Mouse (Mus musculus): Measurements from ENCODE around the gene Stox2. TPM values are rescaled to one million over a fixed set of nuclear protein-coding genes. Genes with fewer than 3 reads are reported as not detected.

The Stox2 gene
- polyA plus RNA-seq, 1 experiment from 2014 or later, result 33.5 TPM

DNA sequence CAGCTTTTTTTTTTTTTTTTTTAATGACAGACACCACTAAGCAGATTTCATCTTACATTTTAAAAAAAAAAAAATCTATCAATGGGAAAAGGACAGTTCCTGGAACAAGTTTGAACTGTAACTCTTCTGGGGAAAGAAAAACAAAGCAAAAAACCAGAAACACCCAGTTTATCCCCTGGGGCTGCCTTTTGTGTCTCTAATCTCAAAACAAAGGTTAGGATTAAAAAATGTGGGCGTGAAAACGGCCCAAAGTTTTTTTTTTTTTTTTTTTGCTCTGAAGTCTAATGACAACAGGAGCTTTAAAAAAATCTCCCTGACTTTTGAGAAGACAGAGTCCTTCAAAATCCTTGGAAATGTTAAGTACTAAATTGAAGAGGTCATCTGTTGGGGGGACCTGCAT is 125.5 kb downstream of the Stox2 start:
- H3K9me3 ChIP-seq, result no peaks in the 10 kb centered on the region
- no peak overlapping the region for H3K4me2 ChIP-seq
- H3K27ac ChIP-seq (replicated peaks), result no peak overlapping the region
- H3K27me3 ChIP-seq, result no peaks in the 10 kb centered on the region
- peaks cover 9% of the 10 kb centered on the region; the same call in 1 of the 2 replicates for H3K4me1 ChIP-seq (replicated peaks)
- ATAC-seq (ENCODE audit: low read depth), result no peak
- WGBS, result 41% methylated on average over 2 of the region's 2 CpGs
- H3K4me3 ChIP-seq, result no peak overlapping the region
- no peaks in the 10 kb centered on the region for H3K36me3 ChIP-seq
- no peak overlapping the region for H3K9ac ChIP-seq

DNA sequence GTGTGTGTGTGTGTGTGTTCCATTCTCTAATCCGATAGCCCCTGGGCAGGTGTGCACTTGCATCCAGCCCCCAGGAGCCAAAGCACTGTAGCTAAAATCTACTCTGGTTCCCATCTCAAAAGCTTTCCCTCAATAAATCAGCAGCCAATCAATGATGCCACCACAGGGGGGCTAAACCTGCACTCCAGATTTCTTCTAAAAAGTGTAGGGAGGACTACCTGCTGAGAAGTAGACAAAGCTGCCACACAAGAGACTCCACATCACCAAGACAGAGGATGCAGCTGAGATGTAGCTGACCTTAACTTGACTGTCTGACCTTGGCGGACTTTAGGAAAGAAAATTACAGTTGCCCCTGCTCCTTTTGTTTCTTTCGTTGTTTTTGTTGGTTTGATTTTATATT is 127.7 kb downstream of the Stox2 start:
- Histone ChIP-seq H3K4me1 (replicated peaks) (peaks cover 4% of the 10 kb centered on the region; the same call in 1 of the 2 replicates), H3K4me3 (no peak overlapping the region), H3K27ac (replicated peaks) (no peak overlapping the region), H3K36me3 (no peaks in the 10 kb centered on the region), H3K9ac (no peak overlapping the region), H3K9me3 (no peaks in the 10 kb centered on the region), H3K27me3 (no peaks in the 10 kb centered on the region), H3K4me2 (no peak overlapping the region)
- 39% methylated on average over 3 of the region's 3 CpGs for WGBS
- ATAC-seq (ENCODE audit: low read depth), result no peak

DNA sequence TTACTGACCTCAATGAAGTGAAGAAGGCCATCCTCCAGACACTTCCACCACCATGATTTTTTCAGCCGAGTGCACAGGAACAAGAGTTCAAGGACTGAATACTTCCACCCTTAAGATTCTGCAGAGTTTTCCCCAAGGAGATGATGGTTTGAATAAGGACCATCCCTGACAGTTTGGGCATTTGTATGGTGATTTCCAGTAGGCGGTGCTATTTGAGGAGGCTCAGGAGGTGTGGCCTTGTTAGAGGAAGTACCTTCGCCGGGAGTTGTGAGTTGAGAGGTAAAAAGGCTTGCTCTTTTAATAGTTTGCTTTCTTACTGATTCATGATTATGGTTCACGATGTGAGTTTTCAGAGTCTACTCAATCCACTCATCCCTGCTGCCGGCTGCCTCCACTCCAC is 138.0 kb downstream of the Stox2 start:
- no peak overlapping the region for H3K4me3 ChIP-seq
- 94% methylated on average over 6 of the region's 6 CpGs for WGBS
- no peaks in the 10 kb centered on the region for H3K4me1 ChIP-seq (replicated peaks)

DNA sequence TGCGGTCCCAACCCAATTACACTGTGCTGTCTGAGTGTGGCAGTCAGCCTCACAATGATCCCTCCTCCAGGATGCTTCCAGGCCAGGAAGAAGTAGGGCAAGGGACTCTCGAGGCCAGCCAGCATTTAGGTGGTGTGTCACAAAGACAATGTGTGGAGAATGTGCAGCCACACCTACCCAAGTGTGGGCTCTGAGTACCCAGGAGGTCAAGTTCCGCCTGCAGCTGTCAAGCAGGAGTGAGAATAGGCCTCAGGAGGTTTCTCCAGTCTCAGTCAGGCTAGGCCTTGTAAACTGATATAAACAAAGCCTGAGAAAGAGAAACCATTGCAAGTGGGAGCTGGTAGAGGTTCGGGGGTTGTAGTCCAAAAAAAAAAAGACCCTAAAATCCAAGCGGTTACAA is 139.8 kb downstream of the Stox2 start:
- Histone ChIP-seq H3K9ac (no peak overlapping the region), H3K4me2 (no peak overlapping the region), H3K4me1 (replicated peaks) (no peaks in the 10 kb centered on the region), H3K27ac (replicated peaks) (no peak overlapping the region), H3K27me3 (no peaks in the 10 kb centered on the region), H3K9me3 (no peaks in the 10 kb centered on the region), H3K4me3 (no peak overlapping the region), H3K36me3 (no peaks in the 10 kb centered on the region)
- no peak for ATAC-seq (ENCODE audit: low read depth)
- WGBS, result 83% methylated on average over 5 of the region's 5 CpGs

More for the DNA sequence above, 138.0 kb downstream of the Stox2 start:
- no peak overlapping the region for H3K27ac ChIP-seq (replicated peaks)
- no peak for ATAC-seq (ENCODE audit: low read depth)
- H3K27me3 ChIP-seq, result no peaks in the 10 kb centered on the region
- H3K36me3 ChIP-seq, result no peaks in the 10 kb centered on the region
- H3K4me2 ChIP-seq, result no peak overlapping the region
- H3K9me3 ChIP-seq, result no peaks in the 10 kb centered on the region
- no peak overlapping the region for H3K9ac ChIP-seq

DNA sequence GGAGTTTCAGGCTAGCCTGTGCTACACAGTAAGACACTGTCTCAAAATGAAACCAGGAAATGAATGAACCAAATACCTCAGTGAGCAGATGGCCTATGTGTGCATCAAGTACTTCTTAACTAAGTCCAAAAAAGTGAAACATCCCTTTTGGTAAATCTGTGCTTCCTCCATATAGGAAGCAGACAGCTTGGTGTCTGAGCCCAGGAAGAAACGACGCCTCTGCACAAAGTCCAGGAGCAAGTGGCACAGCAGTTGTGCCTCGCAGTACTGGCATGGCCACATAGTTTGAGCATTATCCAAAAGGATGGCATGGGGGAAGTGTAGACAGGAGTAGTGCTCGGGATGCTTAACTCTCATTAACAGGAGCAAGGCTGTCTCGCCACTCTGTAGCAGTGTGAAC is 140.3 kb downstream of the Stox2 start:
- H3K4me3 ChIP-seq, result no peak overlapping the region
- no peak overlapping the region for H3K9ac ChIP-seq
- no peaks in the 10 kb centered on the region for H3K4me1 ChIP-seq (replicated peaks)
- H3K27ac ChIP-seq (replicated peaks), result no peak overlapping the region
- H3K27me3 ChIP-seq, result no peaks in the 10 kb centered on the region
- no peaks in the 10 kb centered on the region for H3K9me3 ChIP-seq
- no peak overlapping the region for H3K4me2 ChIP-seq
- no peak for ATAC-seq (ENCODE audit: low read depth)
- WGBS, result 92% methylated on average over 5 of the region's 5 CpGs
- no peaks in the 10 kb centered on the region for H3K36me3 ChIP-seq

DNA sequence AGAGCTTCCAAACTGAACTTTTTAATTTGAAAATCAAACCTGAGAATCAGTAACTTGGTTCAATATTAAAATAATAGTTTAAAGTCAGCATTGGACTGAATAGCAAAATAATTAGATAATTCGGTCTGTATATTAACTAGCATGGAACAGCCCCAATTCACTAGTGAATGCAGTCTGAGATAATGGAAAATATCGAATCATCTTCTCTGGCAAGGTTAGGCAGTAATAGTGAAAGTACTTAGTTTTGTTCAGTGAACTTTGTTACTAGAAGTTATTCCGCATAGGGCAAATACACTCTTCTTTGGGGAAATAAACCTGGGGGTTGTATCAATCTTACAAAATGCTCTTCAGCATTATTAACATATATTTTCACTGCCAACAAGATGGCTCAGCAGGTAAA is 147.7 kb downstream of the Stox2 start:
- Histone ChIP-seq H3K27ac (replicated peaks) (no peak overlapping the region), H3K9me3 (no peaks in the 10 kb centered on the region), H3K4me3 (no peak overlapping the region), H3K4me1 (replicated peaks) (no peaks in the 10 kb centered on the region), H3K9ac (no peak overlapping the region), H3K27me3 (no peaks in the 10 kb centered on the region), H3K4me2 (no peak overlapping the region), H3K36me3 (no peaks in the 10 kb centered on the region)
- 90% methylated on average over 3 of the region's 3 CpGs for WGBS
- ATAC-seq (ENCODE audit: low read depth), result no peak

DNA sequence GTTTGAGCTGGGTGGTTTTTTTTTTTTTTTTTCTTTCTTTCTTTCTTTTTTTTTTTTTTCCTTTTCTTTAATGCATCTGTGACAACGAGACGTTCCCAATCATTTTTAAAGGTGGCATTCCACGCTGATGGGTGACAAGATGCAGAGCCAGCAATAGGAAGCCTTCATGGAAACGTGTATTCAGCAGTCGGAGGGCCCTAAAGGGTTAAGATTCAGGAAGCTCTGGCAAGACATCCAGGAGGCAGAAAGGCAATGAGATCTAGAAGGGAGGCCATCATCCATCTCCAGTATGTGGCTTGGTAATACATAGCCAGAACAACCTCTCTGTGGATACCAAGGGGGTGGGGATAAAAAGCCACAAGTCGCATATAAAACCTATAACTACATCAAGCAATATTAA is 156.5 kb downstream of the Stox2 start:
- WGBS, result 4% methylated on average over 6 of the region's 6 CpGs
- H3K27me3 ChIP-seq, result no peaks in the 10 kb centered on the region
- ATAC-seq (ENCODE audit: low read depth), result 0 out of 2 replicates have a peak, but pooled peaks have one; percentile 17
- H3K9me3 ChIP-seq, result no peaks in the 10 kb centered on the region
- peak overlapping the region; percentile 85 for H3K4me3 ChIP-seq
- H3K36me3 ChIP-seq, result no peaks in the 10 kb centered on the region
- peak overlapping the region; percentile 83 for H3K4me2 ChIP-seq
- peaks cover 37% of the 10 kb centered on the region for H3K4me1 ChIP-seq (replicated peaks)
- H3K27ac ChIP-seq (replicated peaks), result peak overlapping the region; percentile 99
- H3K9ac ChIP-seq, result peak overlapping the region; percentile 100

DNA sequence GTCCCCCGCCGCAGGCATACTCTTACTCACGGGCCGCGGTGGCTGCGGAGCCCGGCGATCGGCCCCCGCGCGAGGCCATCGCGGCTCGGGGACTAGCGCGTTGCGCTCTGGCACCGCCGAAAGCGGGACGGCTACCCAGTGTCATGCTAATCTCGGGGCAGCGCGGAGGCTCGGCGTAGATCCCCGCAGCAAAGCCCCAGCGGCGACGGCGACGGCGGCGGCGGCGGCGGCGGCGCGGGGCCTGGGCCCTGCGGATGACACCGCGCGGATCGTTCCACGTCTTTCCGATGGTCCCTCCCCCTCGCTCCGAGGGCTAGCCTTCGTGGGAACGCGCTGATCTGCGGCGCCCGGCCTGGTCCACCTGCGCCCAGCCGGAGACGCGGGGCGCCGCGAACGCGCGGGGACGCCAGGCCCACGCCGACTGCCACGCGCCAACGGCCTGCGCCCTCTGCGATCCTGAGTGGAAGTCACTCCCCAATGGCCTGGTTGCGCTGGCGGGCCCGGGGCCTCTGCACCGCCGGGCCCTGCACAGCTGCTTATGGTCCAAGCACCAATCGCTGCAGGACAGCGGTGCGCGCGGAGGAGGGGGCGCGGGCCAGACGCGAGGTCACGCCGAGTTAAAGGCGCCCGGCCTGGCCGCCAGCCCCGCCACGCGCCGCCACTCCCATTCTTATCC is 157.2 kb downstream of the Stox2 start:
- H3K36me3 ChIP-seq, result no peaks in the 10 kb centered on the region
- WGBS, result under 1% methylated on average over 97 of the region's 97 CpGs
- peaks cover 43% of the 10 kb centered on the region for H3K4me1 ChIP-seq (replicated peaks)
- H3K27ac ChIP-seq (replicated peaks), result peak overlapping the region; percentile 99
- H3K9ac ChIP-seq, result peak overlapping the region; percentile 100
- H3K4me3 ChIP-seq, result peak overlapping the region; percentile 85
- peak overlapping the region; percentile 83 for H3K4me2 ChIP-seq
- H3K9me3 ChIP-seq, result no peaks in the 10 kb centered on the region
- peak; percentile 86 for ATAC-seq (ENCODE audit: low read depth)
- H3K27me3 ChIP-seq, result no peaks in the 10 kb centered on the region

DNA sequence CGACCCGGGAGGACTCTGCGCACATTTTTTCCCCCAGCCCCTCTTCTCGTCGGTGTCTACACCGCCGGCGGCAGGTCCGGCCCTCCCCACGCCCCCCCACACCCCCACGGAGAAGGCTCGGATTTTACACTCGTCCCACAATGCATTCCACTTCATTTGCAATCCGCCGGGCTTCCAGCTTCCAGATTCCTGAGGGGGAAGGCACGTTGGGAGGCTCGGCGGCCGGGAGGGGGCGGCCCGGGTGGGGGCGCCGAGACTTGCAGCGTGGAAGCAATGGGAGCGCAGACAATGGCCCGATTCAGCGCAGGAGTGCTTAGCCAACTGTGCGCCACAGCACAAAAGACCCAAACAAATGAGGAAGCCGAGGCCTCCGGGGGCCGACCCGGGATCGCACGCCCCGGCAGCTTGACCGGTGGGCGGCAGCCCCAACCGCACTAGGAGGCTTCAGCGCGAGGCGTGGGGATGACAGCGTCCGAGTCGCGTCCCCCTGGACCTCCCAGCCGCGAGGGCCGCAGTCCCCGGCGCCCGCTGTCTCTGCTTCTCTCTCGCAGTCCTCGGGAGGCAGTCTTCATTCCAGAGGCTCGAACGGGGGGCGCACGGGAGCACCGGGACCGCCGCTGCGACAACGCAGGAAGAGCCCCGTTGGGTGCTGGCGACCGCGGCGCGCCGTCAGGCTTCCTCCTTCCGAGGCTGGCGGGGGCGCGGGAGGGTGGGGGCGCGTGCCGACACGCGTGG is 157.9 kb downstream of the Stox2 start:
- Histone ChIP-seq H3K9me3 (no peaks in the 10 kb centered on the region), H3K9ac (peak overlapping the region; percentile 100), H3K4me2 (peak overlapping the region; percentile 83), H3K4me1 (replicated peaks) (peaks cover 50% of the 10 kb centered on the region), H3K27ac (replicated peaks) (peak overlapping the region; percentile 99), H3K4me3 (peak overlapping the region; percentile 85), H3K27me3 (no peaks in the 10 kb centered on the region), H3K36me3 (no peaks in the 10 kb centered on the region)
- WGBS, result under 1% methylated on average over 72 of the region's 78 CpGs
- ATAC-seq (ENCODE audit: low read depth), result peak; percentile 54

DNA sequence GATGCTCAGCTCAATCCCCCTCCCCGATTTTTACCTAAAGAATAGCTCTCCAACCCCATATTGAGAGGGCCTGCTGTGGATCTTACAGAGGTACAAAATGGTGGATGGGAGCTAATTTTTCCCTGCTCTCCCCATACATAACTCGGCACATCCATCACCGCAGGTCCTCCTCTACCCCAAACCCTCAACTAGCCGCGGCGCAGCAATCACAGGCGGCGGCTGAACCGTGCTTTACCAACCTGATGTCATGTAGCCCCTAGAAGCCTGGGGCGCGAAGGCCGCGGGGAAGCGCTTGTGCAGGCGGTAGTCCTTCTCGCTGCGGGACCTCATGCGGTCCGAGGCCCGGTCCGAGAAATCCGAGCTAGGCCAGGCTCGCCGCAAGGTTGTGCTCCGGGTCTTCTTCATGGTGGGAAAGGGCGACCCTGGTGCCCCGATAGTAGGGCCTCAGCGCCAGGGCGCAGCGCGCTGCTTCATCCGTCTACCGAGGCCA is 158.5 kb downstream of the Stox2 start:
- peaks cover 56% of the 10 kb centered on the region for H3K4me1 ChIP-seq (replicated peaks)
- under 1% methylated on average over 33 of the region's 33 CpGs for WGBS
- peak overlapping the region; percentile 99 for H3K27ac ChIP-seq (replicated peaks)

DNA sequence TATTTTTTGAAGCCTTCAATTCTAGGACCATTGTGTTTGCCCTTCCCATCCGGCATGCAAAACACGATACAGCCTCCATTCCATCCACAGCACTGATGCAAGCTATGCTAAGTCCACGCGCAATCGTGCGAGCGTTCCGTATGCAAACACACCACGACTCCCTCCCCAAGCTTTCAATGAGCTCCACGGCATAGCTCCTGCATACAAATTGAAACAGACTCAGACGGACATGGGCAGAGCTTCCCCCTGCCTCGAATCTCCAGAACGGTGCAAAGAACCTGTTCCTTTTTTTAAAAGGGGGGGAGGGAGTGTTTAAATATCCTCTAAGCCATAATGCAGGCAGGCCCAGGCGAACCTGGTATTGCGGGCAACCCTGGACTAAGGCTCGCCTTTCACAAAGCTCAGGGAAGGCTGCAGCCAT is 159.0 kb downstream of the Stox2 start:
- peak; percentile 3; the same call in 1 of the 2 replicates for ATAC-seq (ENCODE audit: low read depth)
- H3K9me3 ChIP-seq, result no peaks in the 10 kb centered on the region
- peaks cover 61% of the 10 kb centered on the region for H3K4me1 ChIP-seq (replicated peaks)
- H3K27me3 ChIP-seq, result no peaks in the 10 kb centered on the region
- H3K4me3 ChIP-seq, result peak overlapping the region; percentile 85
- peak overlapping the region; percentile 100 for H3K9ac ChIP-seq
- H3K4me2 ChIP-seq, result peak overlapping the region; percentile 83
- no peaks in the 10 kb centered on the region for H3K36me3 ChIP-seq
- under 1% methylated on average over 16 of the region's 16 CpGs for WGBS
- H3K27ac ChIP-seq (replicated peaks), result peak overlapping the region; percentile 99

More for the DNA sequence above, 158.5 kb downstream of the Stox2 start:
- H3K4me3 ChIP-seq, result peak overlapping the region; percentile 85
- no peaks in the 10 kb centered on the region for H3K27me3 ChIP-seq
- H3K36me3 ChIP-seq, result no peaks in the 10 kb centered on the region
- H3K9ac ChIP-seq, result peak overlapping the region; percentile 100
- H3K4me2 ChIP-seq, result peak overlapping the region; percentile 83
- peak; percentile 24; the same call in 1 of the 2 replicates for ATAC-seq (ENCODE audit: low read depth)
- no peaks in the 10 kb centered on the region for H3K9me3 ChIP-seq

DNA sequence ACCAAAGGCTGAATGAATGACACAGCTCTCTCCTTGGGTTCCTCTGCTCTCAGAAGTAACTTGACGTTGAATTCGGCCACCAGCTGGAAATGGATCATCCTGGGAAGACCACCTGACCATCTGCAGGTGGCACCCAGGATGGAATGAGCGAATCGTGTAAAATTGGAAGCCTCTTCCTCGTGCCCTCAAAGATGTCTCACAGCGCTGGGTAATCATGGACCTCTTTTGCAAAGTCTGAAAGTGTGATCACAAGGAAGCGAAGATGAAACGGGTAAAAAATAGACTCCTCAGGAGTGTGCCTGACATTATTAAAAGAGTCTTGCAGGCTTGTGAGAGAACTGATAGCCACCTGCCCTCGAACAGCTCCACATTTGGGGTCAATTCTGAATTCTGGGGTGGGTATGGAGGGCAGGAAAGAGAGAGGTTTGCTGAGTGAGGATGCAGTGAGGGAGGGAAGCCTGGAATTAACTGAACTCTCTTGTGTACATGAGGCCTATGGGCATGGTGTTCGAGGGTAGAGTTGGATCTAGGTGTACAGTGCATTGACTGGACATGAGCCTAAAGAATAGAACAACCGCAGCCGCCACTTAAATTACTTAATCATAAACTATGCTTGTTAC is 160.0 kb downstream of the Stox2 start:
- Histone ChIP-seq H3K4me1 (replicated peaks) (peaks cover 71% of the 10 kb centered on the region), H3K9me3 (no peaks in the 10 kb centered on the region), H3K9ac (peak overlapping the region; percentile 100), H3K27ac (replicated peaks) (peak overlapping the region; percentile 99), H3K4me3 (peak overlapping the region; percentile 85), H3K4me2 (peak overlapping the region; percentile 83), H3K27me3 (no peaks in the 10 kb centered on the region), H3K36me3 (no peaks in the 10 kb centered on the region)
- 53% methylated on average over 12 of the region's 12 CpGs for WGBS
- ATAC-seq (ENCODE audit: low read depth), result no peak
